Mouse (Mus musculus) erythroblast, embryonic 14.5 days (primary cell): ENCODE results near the gene Brd4. TPM values are rescaled to one million over a fixed set of nuclear protein-coding genes. Genes with fewer than 3 reads are reported as not detected.

Experiments
- H3K27me3 ChIP-seq: 2 replicates; pipeline ENCODE4 v1.6.1; 2012; ENCODE audit warnings: inconsistent platforms; ENCODE audit not compliant: control insufficient read depth
- H3K36me3 ChIP-seq: 2 replicates; pipeline ENCODE4 v1.6.1; 2012; ENCODE audit warnings: mild to moderate bottlenecking, inconsistent platforms; ENCODE audit not compliant: control insufficient read depth
- H3K4me1 ChIP-seq: 2 replicates; pipeline ENCODE4 v1.6.1; 2012; ENCODE audit warnings: inconsistent platforms; ENCODE audit not compliant: control insufficient read depth
- H3K4me3 ChIP-seq: replicated peaks from 2 replicates; pipeline ENCODE3; 2012; ENCODE audit warnings: moderate library complexity, mild to moderate bottlenecking, inconsistent platforms
- H3K9me3 ChIP-seq: 2 replicates; pipeline ENCODE4 v1.6.1; 2012; ENCODE audit warnings: low read length, inconsistent platforms, mixed read lengths; ENCODE audit not compliant: control insufficient read depth
- GATA1 ChIP-seq: IDR thresholded peaks from 2 replicates; pipeline ENCODE4 v1.6.1; 2012; ENCODE audit warnings: low read length, inconsistent platforms, mixed read lengths
- TAL1 ChIP-seq: IDR thresholded peaks from 3 replicates; pipeline ENCODE4 v1.6.1; 2012; ENCODE audit warnings: low read length, inconsistent platforms, mixed read lengths
- polyA plus RNA-seq: library from polyadenylated mRNA; stranded (reverse); fragments of >175 nt; gene quantifications from 2 replicates; pipeline ENCODE4 v1.2.3, GENCODE M21; 2012

The Brd4 gene
- polyA plus RNA-seq, 1 experiment: 26.1 TPM

GRCm38 (mm10) chr17:32172485-32172884 lies 112.0 kb downstream of the Brd4 start:
- Histone ChIP-seq H3K4me3 (no peak overlapping the region), H3K4me1 (peaks cover 18% of the 10 kb centered on the region), H3K9me3 (no peaks in the 10 kb centered on the region), H3K27me3 (peaks cover 14% of the 10 kb centered on the region), H3K36me3 (no peaks in the 10 kb centered on the region)
- TF ChIP-seq TAL1: no peak

GRCm38 (mm10) chr17:32169518-32170225 lies 114.8 kb downstream of the Brd4 start:
- TF ChIP-seq TAL1 (no peak), GATA1 (no peak)
- Histone ChIP-seq H3K4me3 (no peak overlapping the region), H3K27me3 (peaks cover 42% of the 10 kb centered on the region)

GRCm38 (mm10) chr17:32166687-32167086 lies 117.8 kb downstream of the Brd4 start, which contains the start of gene Notch3:
TSS of gene Notch3 (minus strand) at chr17:32166852.
- peaks cover 68% of the 10 kb centered on the region for H3K27me3 ChIP-seq
- peak within 1 kb of the TSS; percentile 15 for H3K4me3 ChIP-seq
- H3K36me3 ChIP-seq: no peaks in the 10 kb centered on the region
- H3K9me3 ChIP-seq: peaks cover 6% of the 10 kb centered on the region; the same call in 1 of the 2 replicates
- peaks cover 38% of the 10 kb centered on the region for H3K4me1 ChIP-seq
- TF ChIP-seq TAL1: no peak
- no peak for TF ChIP-seq GATA1

More at GRCm38 (mm10) chr17:32169518-32170225, 114.8 kb downstream of the Brd4 start:
- Histone ChIP-seq H3K9me3 (peaks cover 2% of the 10 kb centered on the region; the same call in 1 of the 2 replicates), H3K36me3 (no peaks in the 10 kb centered on the region), H3K4me1 (peaks cover 33% of the 10 kb centered on the region)

GRCm38 (mm10) chr17:32165803-32166595 lies 118.5 kb downstream of the Brd4 start:
- Histone ChIP-seq H3K27me3 (peaks cover 75% of the 10 kb centered on the region), H3K4me1 (peaks cover 38% of the 10 kb centered on the region), H3K36me3 (no peaks in the 10 kb centered on the region), H3K9me3 (peaks cover 6% of the 10 kb centered on the region; the same call in 1 of the 2 replicates), H3K4me3 (peak overlapping the region; percentile 15)
- TF ChIP-seq TAL1: no peak
- no peak for TF ChIP-seq GATA1

GRCm38 (mm10) chr17:32165266-32165802 lies 119.2 kb downstream of the Brd4 start:
- no peak for TF ChIP-seq TAL1
- TF ChIP-seq GATA1: no peak
- no peak overlapping the region for H3K4me3 ChIP-seq
- peaks cover 82% of the 10 kb centered on the region for H3K27me3 ChIP-seq
- peaks cover 36% of the 10 kb centered on the region for H3K4me1 ChIP-seq
- H3K36me3 ChIP-seq: no peaks in the 10 kb centered on the region
- H3K9me3 ChIP-seq: peaks cover 6% of the 10 kb centered on the region; the same call in 1 of the 2 replicates

- Histone ChIP-seq H3K27me3 (peaks cover 87% of the 10 kb centered on the region), H3K4me3 (no peak overlapping the region), H3K4me1 (peaks cover 30% of the 10 kb centered on the region), H3K36me3 (no peaks in the 10 kb centered on the region), H3K9me3 (peaks cover 6% of the 10 kb centered on the region; the same call in 1 of the 2 replicates)
- TF ChIP-seq GATA1: no peak
- TF ChIP-seq TAL1: no peak
Measured at GRCm38 (mm10) chr17:32164780-32165179, 119.7 kb downstream of the Brd4 start.

GRCm38 (mm10) chr17:32163910-32164650 lies 120.4 kb downstream of the Brd4 start:
- Histone ChIP-seq H3K27me3 (peaks cover 90% of the 10 kb centered on the region), H3K4me3 (no peak overlapping the region), H3K4me1 (peaks cover 24% of the 10 kb centered on the region), H3K36me3 (no peaks in the 10 kb centered on the region), H3K9me3 (peaks cover 6% of the 10 kb centered on the region; the same call in 1 of the 2 replicates)
- no peak for TF ChIP-seq GATA1
- TF ChIP-seq TAL1: no peak

GRCm38 (mm10) chr17:32162112-32162850 lies 122.2 kb downstream of the Brd4 start:
- H3K36me3 ChIP-seq: no peaks in the 10 kb centered on the region
- peaks cover 6% of the 10 kb centered on the region; the same call in 1 of the 2 replicates for H3K9me3 ChIP-seq
- TF ChIP-seq GATA1: no peak
- TF ChIP-seq TAL1: no peak
- no peak overlapping the region for H3K4me3 ChIP-seq
- H3K4me1 ChIP-seq: peaks cover 20% of the 10 kb centered on the region
- peaks cover 81% of the 10 kb centered on the region for H3K27me3 ChIP-seq
